Mouse (Mus musculus): ENCODE results near the gene Pomc. TPM values are rescaled to one million over a fixed set of nuclear protein-coding genes. Genes with fewer than 3 reads are reported as not detected.

The Pomc gene
- total RNA-seq (2023) = 1 to 10 TPM in 1 of 2 experiments, under 1 TPM in 1; 0.80 to 2.0 TPM

GRCm38 (mm10) chr12:3954651-3955050 lies at the start of gene Pomc:
TSS of gene Pomc (plus strand) at chr12:3954951.

Other genes starting within 250 kb of the Pomc start
- gene Dnmt3a, start 148.9 kb upstream of the Pomc start, total RNA-seq (2023) = 100 to 1,000 TPM; 101 to 113 TPM
- under 1 TPM in 1 of 2 experiments, not detected in 1; 0.52 TPM for gene Efr3b, start 84.0 kb downstream of the Pomc start, total RNA-seq (2023)
- 10 to 100 TPM; 10.8 to 11.3 TPM for gene Dnajc27, start 127.6 kb downstream of the Pomc start, total RNA-seq (2023)
- gene Adcy3, start 178.2 kb downstream of the Pomc start, total RNA-seq (2023) = 10 to 100 TPM; 36.7 to 38.3 TPM